Mouse (Mus musculus) neural tube, embryonic 14.5 days (tissue): Measurements from ENCODE around the gene Olfr270. TPM values are rescaled to one million over a fixed set of nuclear protein-coding genes. Genes with fewer than 3 reads are reported as not detected.

Experiments
- ATAC-seq: fragments of 200-750 bp; cut with Nextera tagmentation; 2 replicates; pipeline ENCODE4 v1.8.0; 2017; ENCODE audit warnings: low read depth, mild to moderate bottlenecking, moderate TSS enrichment, moderate library complexity
- H3K27ac ChIP-seq: fragments of 300-500 bp; sonication (generic); 2 replicates; pipeline ENCODE4 v1.5.1; 2014; ENCODE audit warnings: low read depth, mild to moderate bottlenecking, control low read depth, low read length, moderate library complexity, mixed read lengths
- H3K27me3 ChIP-seq: fragments of 300-500 bp; sonication (generic); 2 replicates; pipeline ENCODE4 v1.6.1; 2014; ENCODE audit warnings: low read length; ENCODE audit not compliant: control insufficient read depth, insufficient read depth
- H3K36me3 ChIP-seq: fragments of 300-500 bp; sonication (generic); 2 replicates; pipeline ENCODE4 v1.6.1; 2014; ENCODE audit warnings: low read length, mixed read lengths; ENCODE audit not compliant: control insufficient read depth, insufficient read depth
- H3K4me1 ChIP-seq: fragments of 300-500 bp; sonication (generic); 2 replicates; pipeline ENCODE4 v1.6.1; 2014; ENCODE audit warnings: low read length; ENCODE audit not compliant: control insufficient read depth, insufficient read depth
- H3K4me2 ChIP-seq: fragments of 300-500 bp; sonication (generic); 2 replicates; pipeline ENCODE4 v1.6.1; 2014; ENCODE audit warnings: mild to moderate bottlenecking, low read depth, low read length, control low read depth
- H3K4me3 ChIP-seq: fragments of 300-500 bp; sonication (generic); 2 replicates; pipeline ENCODE4 v1.5.1; 2014; ENCODE audit warnings: low read depth, low read length, control low read depth, mixed read lengths
- H3K9ac ChIP-seq: fragments of 300-500 bp; sonication (generic); replicated peaks from 2 replicates; pipeline ENCODE4 v1.6.1; 2014; ENCODE audit warnings: low read depth, mild to moderate bottlenecking, control low read depth, low read length, mixed read lengths
- H3K9me3 ChIP-seq: fragments of 300-500 bp; sonication (generic); 2 replicates; pipeline ENCODE4 v1.6.1; 2016; ENCODE audit warnings: low read length; ENCODE audit not compliant: control insufficient read depth
- WGBS: fragments of 180-500 bp; shearing (Covaris S2); extraction: QIAGEN DNeasy Blood & Tissue Kit; methylation state at CpG from one replicate; pipeline ENCODE4 v1.1.7; 2014; 5-methylcytosine and 5-hydroxymethylcytosine counted together
- polyA plus RNA-seq: library from polyadenylated mRNA; unstranded; fragments of >200 nt; fragmentation: Nextera tagmentation; extraction: Ambion mirVana; gene quantifications from 2 replicates; pipeline ENCODE4 v1.2.1, GENCODE M21; 2014

Olfr270 gene
- polyA plus RNA-seq, 1 experiment from 2014 or later = not detected

DNA sequence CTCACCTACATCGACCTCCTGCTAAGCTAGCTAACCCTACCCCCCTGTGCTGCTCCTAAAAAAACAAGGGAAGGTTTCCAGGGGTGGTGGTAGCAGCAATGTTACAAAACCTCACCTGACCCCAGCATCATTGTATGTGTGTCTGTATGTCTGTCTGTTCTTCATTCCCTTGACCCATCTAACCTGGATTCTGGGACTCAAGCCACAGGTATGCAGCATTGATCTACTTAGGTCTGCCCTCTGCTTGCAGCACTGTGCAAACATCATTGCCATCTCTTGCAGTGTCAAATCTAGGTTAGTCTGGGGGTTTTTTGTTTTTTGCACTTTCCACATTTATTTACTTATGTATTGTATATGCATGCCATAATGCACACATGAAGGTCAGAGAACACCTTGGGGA lies 54.0 kb downstream of the Olfr270 start:
- no peaks in the 10 kb centered on the region for H3K27me3 ChIP-seq
- H3K9me3 ChIP-seq = no peaks in the 10 kb centered on the region
- no peak overlapping the region for H3K4me2 ChIP-seq
- H3K4me3 ChIP-seq = no peak overlapping the region
- H3K27ac ChIP-seq = no peak overlapping the region
- H3K36me3 ChIP-seq = peaks cover 32% of the 10 kb centered on the region
- H3K9ac ChIP-seq = no peak overlapping the region
- no peaks in the 10 kb centered on the region for H3K4me1 ChIP-seq
- ATAC-seq = no peak
- WGBS = 95% methylated on average over 1 of the region's 1 CpGs

Other genes with a start within 250 kb of the Olfr270 start
- 0.17 TPM in 1 of 2 replicates, not detected in the other for gene Olfr275, start 149.9 kb upstream of the Olfr270 start, polyA plus RNA-seq
- not detected in 2 replicates for gene Olfr273, start 105.3 kb upstream of the Olfr270 start, polyA plus RNA-seq
- gene Olfr272, start 45.4 kb upstream of the Olfr270 start, polyA plus RNA-seq = not detected in 2 replicates
- gene Nipsnap3a, start 24.7 kb downstream of the Olfr270 start, polyA plus RNA-seq = not detected in 2 replicates
- gene Nipsnap3b, start 47.3 kb downstream of the Olfr270 start, polyA plus RNA-seq = 188 and 203 TPM in 2 replicates
- 11.3 and 21.4 TPM in 2 replicates for gene Abca1, start 195.3 kb downstream of the Olfr270 start, polyA plus RNA-seq